Mouse (Mus musculus) neural tube, embryonic 12.5 days (tissue): ENCODE data around the gene Itfg2. TPM values are rescaled to one million over a fixed set of nuclear protein-coding genes. Genes with fewer than 3 reads are reported as not detected.

Source experiments
- ATAC-seq: fragments of 200-750 bp; cut with Nextera tagmentation; 2 replicates; pipeline ENCODE4 v1.8.0; 2017; ENCODE audit warnings: low read depth, mild to moderate bottlenecking, moderate TSS enrichment, moderate library complexity; ENCODE audit not compliant: low FRiP score
- H3K27ac ChIP-seq: fragments of 300-500 bp; sonication (generic); 2 replicates; pipeline ENCODE4 v1.5.1; 2016
- H3K27me3 ChIP-seq: fragments of 300-500 bp; sonication (generic); replicated peaks from 2 replicates; pipeline ENCODE4 v1.6.1; 2016; ENCODE audit warnings: mild to moderate bottlenecking
- H3K36me3 ChIP-seq: fragments of 300-500 bp; sonication (generic); 2 replicates; pipeline ENCODE4 v1.6.1; 2016; ENCODE audit warnings: mild to moderate bottlenecking
- H3K4me1 ChIP-seq: fragments of 300-500 bp; sonication (generic); 2 replicates; pipeline ENCODE4 v1.6.1; 2016
- H3K4me2 ChIP-seq: fragments of 300-500 bp; sonication (generic); replicated peaks from 2 replicates; pipeline ENCODE4 v1.6.1; 2016; ENCODE audit warnings: mild to moderate bottlenecking
- H3K4me3 ChIP-seq: fragments of 300-500 bp; sonication (generic); 2 replicates; pipeline ENCODE4 v1.5.1; 2016
- H3K9ac ChIP-seq: fragments of 300-500 bp; sonication (generic); 2 replicates; pipeline ENCODE4 v1.6.1; 2016; ENCODE audit warnings: mild to moderate bottlenecking
- H3K9me3 ChIP-seq: fragments of 300-500 bp; sonication (generic); 2 replicates; pipeline ENCODE4 v1.6.1; 2016; ENCODE audit warnings: mild to moderate bottlenecking
- WGBS: fragments of 180-500 bp; shearing (Covaris S2); methylation state at CpG from one replicate; pipeline ENCODE4 v1.1.7; 2016; 5-methylcytosine and 5-hydroxymethylcytosine counted together
- polyA plus RNA-seq: library from polyadenylated mRNA; unstranded; fragments of >200 nt; fragmentation: Nextera tagmentation; extraction: Ambion mirVana; gene quantifications from 2 replicates; pipeline ENCODE4 v1.2.1, GENCODE M21; 2016

Itfg2 gene
- 38.6 and 38.8 TPM in 2 replicates for polyA plus RNA-seq

- Histone ChIP-seq H3K36me3 (peaks cover 19% of the 10 kb centered on the region), H3K9me3 (no peaks in the 10 kb centered on the region), H3K27me3 (no peaks in the 10 kb centered on the region), H3K9ac (peak within 1 kb of the TSS; percentile 65), H3K4me3 (peak within 1 kb of the TSS; percentile 58), H3K4me2 (peak within 1 kb of the TSS; percentile 72), H3K4me1 (no peaks in the 10 kb centered on the region), H3K27ac (peak within 1 kb of the TSS; percentile 85)
- ATAC-seq, result peak; percentile 94
- WGBS, result under 1% methylated on average over 42 of the region's 42 CpGs
Observed at GRCm38 (mm10) chr6:128424269-128425019, at the start of gene Itfg2. Gene Itfg2, minus strand, starts transcription at chr6:128424931.

DNA sequence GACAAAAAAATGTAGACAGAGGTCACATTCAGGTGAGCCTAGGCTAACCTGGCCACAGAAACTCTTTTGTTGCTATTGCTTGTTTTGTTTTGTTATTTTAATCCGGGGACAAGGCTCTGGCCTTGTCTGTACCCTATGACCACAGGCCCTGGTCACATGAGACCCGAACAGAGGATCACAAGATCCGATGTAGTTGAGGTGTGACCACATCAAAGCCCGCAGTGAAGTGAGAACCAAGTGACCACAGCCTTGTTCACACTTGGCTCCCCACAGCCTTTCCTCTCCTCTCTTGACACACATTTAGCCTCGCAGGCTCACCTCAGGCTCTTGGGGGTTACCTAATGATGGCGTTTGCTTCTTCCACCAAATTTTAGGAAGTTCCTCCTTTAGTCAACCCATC, 49.4 kb upstream of the Itfg2 start:
- Histone ChIP-seq H3K4me1 (no peaks in the 10 kb centered on the region), H3K27ac (no peak overlapping the region), H3K4me2 (no peak overlapping the region), H3K9me3 (no peaks in the 10 kb centered on the region), H3K27me3 (no peaks in the 10 kb centered on the region), H3K4me3 (no peak overlapping the region), H3K36me3 (no peaks in the 10 kb centered on the region), H3K9ac (no peak overlapping the region)
- ATAC-seq, result no peak
- 90% methylated on average over 6 of the region's 6 CpGs for WGBS

GRCm38 (mm10) chr6:128469451-128469850, 44.7 kb upstream of the Itfg2 start:
- Histone ChIP-seq H3K4me2 (0 out of 2 replicates have a peak overlapping the region, but pooled peaks have one; percentile 5), H3K4me3 (no peak overlapping the region), H3K9ac (no peak overlapping the region), H3K4me1 (no peaks in the 10 kb centered on the region), H3K9me3 (no peaks in the 10 kb centered on the region), H3K27me3 (no peaks in the 10 kb centered on the region), H3K27ac (no peak overlapping the region), H3K36me3 (no peaks in the 10 kb centered on the region)
- 0 out of 2 replicates have a peak, but pooled peaks have one; percentile 13 for ATAC-seq
- WGBS, result 10% methylated on average over 8 of the region's 12 CpGs

DNA sequence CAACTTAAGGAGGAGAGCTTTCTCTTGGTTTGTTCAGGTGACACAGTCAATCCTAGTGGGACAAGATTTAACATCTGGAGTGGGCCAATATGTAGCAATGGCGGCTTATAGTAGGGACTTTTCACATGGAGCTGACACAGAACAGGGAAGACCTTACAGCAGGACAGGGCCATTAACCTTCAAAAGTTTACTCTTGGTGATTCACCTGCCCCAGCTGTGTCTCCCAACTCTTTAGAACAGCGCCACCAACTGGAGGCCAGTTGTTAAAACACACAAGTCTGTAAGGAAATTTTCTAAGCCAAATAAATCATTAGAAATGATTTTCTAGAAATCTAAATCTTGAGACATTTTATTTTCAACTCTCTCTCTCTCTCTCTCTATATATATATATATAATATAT, 42.6 kb upstream of the Itfg2 start:
- no peaks in the 10 kb centered on the region for H3K4me1 ChIP-seq
- no peaks in the 10 kb centered on the region for H3K36me3 ChIP-seq
- no peaks in the 10 kb centered on the region for H3K9me3 ChIP-seq
- H3K4me3 ChIP-seq, result no peak overlapping the region
- no peaks in the 10 kb centered on the region for H3K27me3 ChIP-seq
- no peak overlapping the region for H3K9ac ChIP-seq
- H3K27ac ChIP-seq, result no peak overlapping the region
- no peak overlapping the region for H3K4me2 ChIP-seq
- ATAC-seq, result no peak
- WGBS, result 43% methylated on average over 2 of the region's 2 CpGs

GRCm38 (mm10) chr6:128466563-128466962, 41.8 kb upstream of the Itfg2 start:
- no peak overlapping the region for H3K9ac ChIP-seq
- no peaks in the 10 kb centered on the region for H3K9me3 ChIP-seq
- no peaks in the 10 kb centered on the region for H3K27me3 ChIP-seq
- no peaks in the 10 kb centered on the region for H3K4me1 ChIP-seq
- no peak overlapping the region for H3K4me3 ChIP-seq
- H3K4me2 ChIP-seq, result no peak overlapping the region
- no peak for ATAC-seq
- no peak overlapping the region for H3K27ac ChIP-seq
- WGBS, result 60% methylated on average over 3 of the region's 3 CpGs
- H3K36me3 ChIP-seq, result no peaks in the 10 kb centered on the region

DNA sequence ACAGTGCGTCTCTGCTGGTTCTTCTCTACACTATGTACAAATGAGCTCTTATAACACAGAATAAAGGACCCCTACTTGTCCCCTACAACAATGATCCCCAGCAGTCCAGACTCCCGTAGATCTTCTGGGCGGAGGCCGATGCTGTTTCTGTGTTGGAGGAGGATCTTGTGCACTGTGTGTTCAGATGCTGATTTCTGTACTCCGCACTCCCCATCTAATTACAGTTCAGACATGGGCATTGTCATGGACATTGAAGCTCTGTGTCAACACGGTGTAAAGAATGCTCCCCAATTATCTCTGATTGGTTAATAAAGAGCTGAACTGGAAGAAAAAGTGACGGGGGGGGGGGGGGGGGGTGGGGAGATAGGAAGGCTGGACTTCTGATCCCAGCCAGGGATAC, 41.3 kb upstream of the Itfg2 start:
- Histone ChIP-seq H3K9ac (no peak overlapping the region), H3K4me3 (no peak overlapping the region), H3K27me3 (no peaks in the 10 kb centered on the region), H3K4me1 (no peaks in the 10 kb centered on the region), H3K36me3 (no peaks in the 10 kb centered on the region), H3K9me3 (no peaks in the 10 kb centered on the region), H3K27ac (no peak overlapping the region), H3K4me2 (no peak overlapping the region)
- WGBS, result 47% methylated on average over 7 of the region's 7 CpGs
- ATAC-seq, result 0 out of 2 replicates have a peak, but pooled peaks have one; percentile 25

DNA sequence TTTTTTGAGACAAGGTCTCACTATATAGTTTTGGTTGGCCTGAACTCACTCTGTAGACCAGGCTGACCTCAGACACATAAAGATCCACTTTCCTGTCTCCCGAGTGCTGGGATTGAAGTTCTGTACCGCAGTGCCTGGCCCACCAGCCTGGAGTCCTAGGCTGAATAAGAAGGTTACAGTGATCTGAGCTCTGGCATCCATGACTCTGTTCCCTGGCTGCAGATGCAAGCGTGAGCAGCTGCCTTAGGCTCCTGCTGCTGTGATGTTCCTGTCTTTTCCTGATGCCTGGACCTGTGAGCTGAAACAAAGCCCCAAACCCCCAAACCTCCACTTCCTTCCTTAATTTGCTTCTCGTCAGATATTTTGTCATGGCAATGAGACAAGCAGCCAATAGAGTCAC, 40.3 kb upstream of the Itfg2 start:
- no peaks in the 10 kb centered on the region for H3K36me3 ChIP-seq
- ATAC-seq, result no peak
- no peak overlapping the region for H3K9ac ChIP-seq
- H3K4me3 ChIP-seq, result no peak overlapping the region
- no peaks in the 10 kb centered on the region for H3K27me3 ChIP-seq
- no peaks in the 10 kb centered on the region; the same call in 1 of the 2 replicates for H3K4me1 ChIP-seq
- no peaks in the 10 kb centered on the region for H3K9me3 ChIP-seq
- H3K27ac ChIP-seq, result no peak overlapping the region
- WGBS, result 88% methylated on average over 4 of the region's 4 CpGs
- H3K4me2 ChIP-seq, result no peak overlapping the region

DNA sequence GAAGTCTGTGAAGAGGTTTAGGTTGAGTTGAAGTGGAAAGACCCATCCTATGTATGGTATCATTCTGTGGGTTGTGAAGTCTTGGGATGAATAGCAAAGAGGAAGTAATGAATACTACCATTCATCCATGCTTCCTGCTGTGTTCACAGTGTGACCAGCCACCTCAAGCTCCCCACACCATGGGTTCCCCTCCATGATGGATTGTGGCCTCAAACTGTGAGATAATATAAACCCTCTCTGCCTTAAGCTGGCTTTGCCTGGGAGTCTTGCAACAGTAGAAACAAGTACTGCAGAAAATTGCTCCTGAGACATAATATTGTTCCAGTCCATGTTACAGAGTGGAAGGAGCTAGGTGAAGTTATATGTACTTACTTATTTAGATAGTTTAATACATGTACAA, 36.9 kb upstream of the Itfg2 start:
- H3K27ac ChIP-seq, result no peak overlapping the region
- no peak overlapping the region for H3K4me2 ChIP-seq
- H3K4me3 ChIP-seq, result no peak overlapping the region
- H3K9me3 ChIP-seq, result no peaks in the 10 kb centered on the region
- ATAC-seq, result no peak
- no peaks in the 10 kb centered on the region for H3K27me3 ChIP-seq
- H3K36me3 ChIP-seq, result no peaks in the 10 kb centered on the region
- no peaks in the 10 kb centered on the region; the same call in 1 of the 2 replicates for H3K4me1 ChIP-seq
- no peak overlapping the region for H3K9ac ChIP-seq

DNA sequence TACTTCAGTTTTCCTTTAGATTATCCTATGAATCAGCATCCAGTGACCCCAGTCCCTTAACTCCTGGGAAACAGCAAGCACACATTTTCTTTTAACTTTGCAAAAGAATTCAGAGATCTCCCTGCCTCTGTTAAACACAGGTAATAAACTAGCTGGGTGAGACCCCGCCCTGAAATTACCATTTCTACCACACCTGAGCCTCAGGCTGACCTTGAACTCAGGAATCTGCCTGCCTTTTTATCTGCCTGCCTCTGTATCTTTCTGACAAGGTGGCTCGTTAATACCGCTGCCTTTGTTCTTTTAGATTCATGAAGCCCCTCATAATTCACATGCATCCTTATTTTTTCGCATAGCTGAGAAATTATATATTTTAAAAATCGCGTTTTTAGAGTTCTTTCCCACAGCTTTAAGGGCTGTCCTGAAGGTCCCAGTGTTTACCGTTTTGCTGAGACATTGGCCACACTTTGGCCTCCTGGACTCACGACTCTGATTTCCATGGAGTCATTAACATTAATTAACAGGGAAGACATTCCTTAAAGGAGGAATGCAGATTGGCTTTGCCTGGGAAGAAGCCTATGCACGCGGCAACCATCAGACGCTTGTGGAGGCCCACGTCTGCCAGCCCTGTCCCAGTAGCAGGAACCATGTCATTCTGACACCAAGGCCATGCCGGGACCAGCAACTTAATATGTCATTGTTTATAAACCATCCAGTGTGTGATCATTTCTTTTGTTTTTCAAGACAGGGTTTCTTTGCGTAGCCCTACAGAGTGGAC, 36.2 kb upstream of the Itfg2 start:
- Histone ChIP-seq H3K4me3 (no peak overlapping the region), H3K27ac (no peak overlapping the region), H3K4me1 (no peaks in the 10 kb centered on the region; the same call in 1 of the 2 replicates), H3K9me3 (no peaks in the 10 kb centered on the region), H3K27me3 (no peaks in the 10 kb centered on the region), H3K9ac (no peak overlapping the region), H3K4me2 (no peak overlapping the region), H3K36me3 (no peaks in the 10 kb centered on the region)
- WGBS, result 81% methylated on average over 14 of the region's 14 CpGs
- no peak for ATAC-seq

DNA sequence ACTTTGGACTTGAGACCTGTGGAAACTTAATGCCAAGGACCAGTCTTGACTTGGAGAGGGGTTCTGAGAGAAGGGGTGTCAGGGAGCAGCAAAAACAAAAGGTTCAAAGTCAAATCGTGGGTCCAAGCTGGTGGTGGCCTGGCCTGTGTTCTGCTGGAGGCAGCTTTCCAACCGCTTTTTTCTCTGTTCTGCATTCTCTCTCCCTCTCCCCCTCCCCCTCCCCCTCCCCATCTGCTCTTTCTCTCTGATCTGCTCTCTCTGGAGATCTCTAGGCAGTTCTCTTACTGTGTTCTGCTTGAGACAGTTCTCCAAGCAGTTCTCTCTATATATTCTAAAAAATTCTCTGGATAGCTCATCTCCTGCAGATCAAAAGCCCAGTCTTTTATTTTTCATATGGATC, 35.6 kb upstream of the Itfg2 start:
- no peak overlapping the region for H3K4me2 ChIP-seq
- no peaks in the 10 kb centered on the region for H3K27me3 ChIP-seq
- no peaks in the 10 kb centered on the region; the same call in 1 of the 2 replicates for H3K4me1 ChIP-seq
- 33% methylated on average over 2 of the region's 2 CpGs for WGBS
- no peak overlapping the region for H3K27ac ChIP-seq
- H3K36me3 ChIP-seq, result no peaks in the 10 kb centered on the region
- H3K9me3 ChIP-seq, result no peaks in the 10 kb centered on the region
- no peak overlapping the region for H3K4me3 ChIP-seq
- ATAC-seq, result no peak
- no peak overlapping the region for H3K9ac ChIP-seq

- no peaks in the 10 kb centered on the region; the same call in 1 of the 2 replicates for H3K4me1 ChIP-seq
- no peak overlapping the region for H3K4me2 ChIP-seq
- no peaks in the 10 kb centered on the region for H3K9me3 ChIP-seq
- no peak overlapping the region for H3K4me3 ChIP-seq
- ATAC-seq, result no peak
- H3K27me3 ChIP-seq, result no peaks in the 10 kb centered on the region
- no peak overlapping the region for H3K9ac ChIP-seq
- 88% methylated on average over 5 of the region's 5 CpGs for WGBS
- no peaks in the 10 kb centered on the region for H3K36me3 ChIP-seq
- H3K27ac ChIP-seq, result no peak overlapping the region
Observed at GRCm38 (mm10) chr6:128457186-128457585, 32.5 kb upstream of the Itfg2 start.

GRCm38 (mm10) chr6:128455835-128456605, 31.3 kb upstream of the Itfg2 start:
- no peak for ATAC-seq
- H3K27ac ChIP-seq, result no peak overlapping the region
- no peaks in the 10 kb centered on the region for H3K36me3 ChIP-seq
- H3K4me2 ChIP-seq, result no peak overlapping the region
- 80% methylated on average over 12 of the region's 12 CpGs for WGBS
- H3K4me3 ChIP-seq, result no peak overlapping the region
- no peaks in the 10 kb centered on the region for H3K9me3 ChIP-seq
- H3K4me1 ChIP-seq, result no peaks in the 10 kb centered on the region; the same call in 1 of the 2 replicates
- no peaks in the 10 kb centered on the region for H3K27me3 ChIP-seq
- H3K9ac ChIP-seq, result no peak overlapping the region
